Mouse (Mus musculus) heart, adult 2 months (tissue): ENCODE results near the gene Usp50. TPM values are rescaled to one million over a fixed set of nuclear protein-coding genes. Genes with fewer than 3 reads are reported as not detected.

Source experiments
- DNase-seq, 2 experiments: peaks; one replicate each; pipeline ENCODE4 v3.0.0; 2021
- H3K27ac ChIP-seq: fragments of 200-600 bp; 2 replicates; pipeline ENCODE4 v1.8.1; 2022
- H3K27me3 ChIP-seq: fragments of 200-500 bp; 2 replicates; pipeline ENCODE4 v1.6.1; 2012; ENCODE audit warnings: mild to moderate bottlenecking, low read length, inconsistent platforms, mixed read lengths; ENCODE audit not compliant: control insufficient read depth, insufficient read depth
- H3K36me3 ChIP-seq: fragments of 200-500 bp; 2 replicates; pipeline ENCODE4 v1.6.1; 2012; ENCODE audit warnings: low read length, inconsistent platforms; ENCODE audit not compliant: control insufficient read depth, insufficient read depth
- H3K4me1 ChIP-seq: fragments of 200-500 bp; 2 replicates; pipeline ENCODE4 v1.6.1; 2011; ENCODE audit warnings: low read length; ENCODE audit not compliant: control insufficient read depth, insufficient read depth
- H3K4me3 ChIP-seq: fragments of 200-600 bp; 2 replicates; pipeline ENCODE4 v1.8.1; 2022
- H3K79me2 ChIP-seq: fragments of 200-500 bp; replicated peaks from 2 replicates; pipeline ENCODE4 v1.6.1; 2012; ENCODE audit warnings: mild to moderate bottlenecking, inconsistent platforms, low read length, moderate library complexity, mixed read lengths; ENCODE audit not compliant: control insufficient read depth, insufficient read depth
- H3K9ac ChIP-seq: fragments of 200-500 bp; 2 replicates; pipeline ENCODE4 v1.6.1; 2012; ENCODE audit warnings: low read depth, mild to moderate bottlenecking, control low read depth, inconsistent platforms, low read length, mixed read lengths
- CTCF ChIP-seq: fragments of 200-600 bp; IDR thresholded peaks from 2 replicates; pipeline ENCODE4 v1.8.1; 2022; ENCODE audit warnings: antibody characterized with exemption, mild to moderate bottlenecking, moderate library complexity
- EP300 ChIP-seq: fragments of 200-500 bp; IDR thresholded peaks from 2 replicates; pipeline ENCODE4 v1.6.1; 2011; ENCODE audit warnings: low read depth, low read length, control low read depth; ENCODE audit not compliant: insufficient read depth
- POLR2A ChIP-seq: fragments of 200-500 bp; IDR thresholded peaks from 2 replicates; pipeline ENCODE4 v1.6.1; 2011; ENCODE audit warnings: mild to moderate bottlenecking, low read depth, low read length, control low read depth; ENCODE audit not compliant: insufficient read depth
- WGBS: fragments of 180-500 bp; shearing (Covaris S2); methylation state at CpG from one replicate; pipeline ENCODE4 v1.1.7; 2018; 5-methylcytosine and 5-hydroxymethylcytosine counted together
- intact Hi-C: fragments of 180-260 bp; cut with DNase I; formaldehyde crosslinking; loops from one replicate; pipeline ENCODE4 v1.15.1; 2025
- polyA plus RNA-seq: library from polyadenylated mRNA; depleted of rRNA; stranded (reverse); fragments of >200 nt; gene quantifications from 2 replicates; pipeline ENCODE4 v1.2.3, GENCODE M21; 2012
- total RNA-seq, 2 experiments: library from RNA; stranded (reverse); gene quantifications; 2 replicates each; pipeline ENCODE4 v1.2.3; 2021

Gene Usp50
- total and polyA plus RNA-seq, 3 experiments: 1.5 TPM; not detected in 2

- TF ChIP-seq POLR2A (no peak), EP300 (no peak), CTCF (no peak)
- H3K9ac ChIP-seq: no peak overlapping the region
- H3K79me2 ChIP-seq: no peaks in the 10 kb centered on the region
- H3K36me3 ChIP-seq: no peaks in the 10 kb centered on the region; the same call in 1 of the 2 replicates
- no peaks in the 10 kb centered on the region for H3K27me3 ChIP-seq
- no peak overlapping the region for H3K27ac ChIP-seq
- DNase-seq: no peak
- no peak overlapping the region for H3K4me3 ChIP-seq
- WGBS: 98% methylated on average over 3 of the region's 3 CpGs
- H3K4me1 ChIP-seq: no peaks in the 10 kb centered on the region
- intact Hi-C loops: no loop called here
Measured at GRCm38 (mm10) chr2:126767599-126767998, 15.7 kb downstream of the Usp50 start.

- Histone ChIP-seq H3K27me3 (no peaks in the 10 kb centered on the region), H3K27ac (no peak overlapping the region), H3K4me3 (no peak overlapping the region), H3K36me3 (no peaks in the 10 kb centered on the region; the same call in 1 of the 2 replicates), H3K79me2 (no peaks in the 10 kb centered on the region), H3K4me1 (no peaks in the 10 kb centered on the region), H3K9ac (no peak overlapping the region)
- no peak for DNase-seq
- 39% methylated on average over 11 of the region's 11 CpGs for WGBS
- TF ChIP-seq CTCF: no peak
- no peak for TF ChIP-seq POLR2A
- TF ChIP-seq EP300: no peak
- intact Hi-C loops: no loop called here
Measured at GRCm38 (mm10) chr2:126765867-126766582, 17.2 kb downstream of the Usp50 start.

GRCm38 (mm10) chr2:126759351-126759750 lies 23.9 kb downstream of the Usp50 start:
- Histone ChIP-seq H3K27me3 (no peaks in the 10 kb centered on the region), H3K36me3 (peaks cover 2% of the 10 kb centered on the region), H3K79me2 (no peaks in the 10 kb centered on the region), H3K4me1 (no peaks in the 10 kb centered on the region), H3K9ac (no peak overlapping the region), H3K4me3 (no peak overlapping the region), H3K27ac (no peak overlapping the region)
- TF ChIP-seq CTCF (no peak), EP300 (no peak), POLR2A (no peak)
- no peak for DNase-seq
- WGBS: 92% methylated on average over 7 of the region's 7 CpGs
- intact Hi-C loops: no loop called here

GRCm38 (mm10) chr2:126755664-126756063 lies 27.6 kb downstream of the Usp50 start:
- Histone ChIP-seq H3K27ac (no peak overlapping the region), H3K4me3 (no peak overlapping the region), H3K9ac (no peak overlapping the region), H3K36me3 (peaks cover 2% of the 10 kb centered on the region; the same call in 1 of the 2 replicates), H3K79me2 (no peaks in the 10 kb centered on the region), H3K27me3 (no peaks in the 10 kb centered on the region), H3K4me1 (no peaks in the 10 kb centered on the region)
- no peak for DNase-seq
- WGBS: 84% methylated on average over 6 of the region's 6 CpGs
- intact Hi-C loops: no loop called here
- TF ChIP-seq POLR2A (no peak), CTCF (no peak), EP300 (no peak)

GRCm38 (mm10) chr2:126743389-126743788 lies 39.9 kb downstream of the Usp50 start:
- TF ChIP-seq CTCF (no peak), EP300 (no peak), POLR2A (no peak)
- intact Hi-C loops: no loop called here
- Histone ChIP-seq H3K9ac (no peak overlapping the region), H3K36me3 (peaks cover 2% of the 10 kb centered on the region; the same call in 1 of the 2 replicates), H3K27me3 (no peaks in the 10 kb centered on the region), H3K4me1 (no peaks in the 10 kb centered on the region), H3K27ac (no peak overlapping the region), H3K79me2 (no peaks in the 10 kb centered on the region; the same call in 1 of the 2 replicates), H3K4me3 (no peak overlapping the region)
- 74% methylated on average over 5 of the region's 5 CpGs for WGBS
- DNase-seq: no peak

- TF ChIP-seq EP300: no peak
- TF ChIP-seq POLR2A: no peak
- TF ChIP-seq CTCF: no peak
- H3K36me3 ChIP-seq: peaks cover 2% of the 10 kb centered on the region; the same call in 1 of the 2 replicates
Measured at GRCm38 (mm10) chr2:126740314-126740713, 43.0 kb downstream of the Usp50 start.

More at GRCm38 (mm10) chr2:126740314-126740713, 43.0 kb downstream of the Usp50 start:
- DNase-seq: no peak
- no peak overlapping the region for H3K27ac ChIP-seq
- intact Hi-C loops: no loop called here
- no peaks in the 10 kb centered on the region for H3K27me3 ChIP-seq
- no peak overlapping the region for H3K9ac ChIP-seq
- H3K4me1 ChIP-seq: no peaks in the 10 kb centered on the region
- no peak overlapping the region for H3K4me3 ChIP-seq
- H3K79me2 ChIP-seq: no peaks in the 10 kb centered on the region; the same call in 1 of the 2 replicates
- WGBS: 74% methylated on average over 2 of the region's 2 CpGs
